Mouse (Mus musculus): ENCODE measurements around the gene Ccdc8. TPM values are rescaled to one million over a fixed set of nuclear protein-coding genes. Genes with fewer than 3 reads are reported as not detected.

The Ccdc8 gene
- total RNA-seq, 2 experiments from 2014 or later: 1.8 to 2.2 TPM

- DNase-seq (ENCODE audit: low spot score in 2 of 2): peak; percentile 84 to 93
- peak within 1 kb of the TSS; percentile 62 for H3K4me3 ChIP-seq
- TF ChIP-seq CTCF (conservative IDR thresholded peaks at IDR 0.05): no peak
- H3K27ac ChIP-seq: peak within 1 kb of the TSS; percentile 95
These were observed 9.5 kb upstream of the Ccdc8 start, which contains the start of gene Gm42372 for GRCm38 (mm10) chr7:16982859-16983568. TSS of gene Gm42372 (plus strand) at chr7:16983086.

- peak overlapping the region; percentile 46; the same call in 1 of the 2 replicates for H3K27ac ChIP-seq
- DNase-seq (ENCODE audit: low spot score in 2 of 2): no peak
- TF ChIP-seq CTCF (conservative IDR thresholded peaks at IDR 0.05): no peak
- H3K4me3 ChIP-seq: no peak overlapping the region
These were observed 4.9 kb upstream of the Ccdc8 start for GRCm38 (mm10) chr7:16987541-16988149.

- Histone ChIP-seq H3K27ac (no peak overlapping the region), H3K4me3 (no peak overlapping the region)
- no peak for DNase-seq (ENCODE audit: low spot score in 2 of 2)
- no peak for TF ChIP-seq CTCF (conservative IDR thresholded peaks at IDR 0.05)
These were observed 4.1 kb upstream of the Ccdc8 start for GRCm38 (mm10) chr7:16988405-16988804.

DNA sequence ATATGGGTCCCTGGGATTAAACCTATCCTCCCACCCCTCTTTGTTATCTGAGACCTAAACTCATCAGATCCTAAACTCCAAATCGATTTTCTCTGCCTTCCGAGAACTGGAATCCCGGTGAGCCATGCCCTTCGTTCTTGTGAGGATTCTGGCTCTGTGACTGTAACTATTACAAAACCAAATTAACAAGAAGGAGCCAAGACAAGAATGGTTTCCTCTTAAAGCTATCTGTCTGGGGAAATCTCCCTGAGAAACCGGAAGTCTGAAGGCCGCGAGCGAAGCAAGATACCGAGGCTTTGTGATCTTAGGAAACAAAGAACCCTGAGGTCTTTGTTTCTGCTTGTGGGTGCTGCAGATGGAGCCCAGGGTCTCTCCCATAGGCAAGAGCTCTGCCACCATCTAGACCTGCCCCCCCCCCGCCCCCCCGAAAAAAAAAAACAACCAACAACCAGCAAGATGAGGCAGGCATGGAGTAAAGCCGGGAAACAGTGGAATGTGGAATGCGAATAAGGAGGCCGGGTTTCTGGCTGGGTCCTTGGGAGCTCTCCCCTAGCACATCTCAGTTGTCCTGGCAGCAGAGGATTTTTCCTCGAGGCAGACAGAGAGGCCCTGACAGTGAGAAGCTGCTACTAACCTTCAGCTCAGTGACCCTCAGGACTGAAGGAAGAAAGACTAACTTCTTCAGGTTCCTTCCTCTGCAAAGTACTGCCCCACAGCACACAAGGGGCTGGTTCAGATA, 2.3 kb upstream of the Ccdc8 start:
- DNase-seq (ENCODE audit: low spot score in 2 of 2): no peak
- no peak for TF ChIP-seq CTCF (conservative IDR thresholded peaks at IDR 0.05)
- Histone ChIP-seq H3K4me3 (no peak overlapping the region), H3K27ac (peak overlapping the region; percentile 46; the same call in 1 of the 2 replicates)

- DNase-seq (ENCODE audit: low spot score in 2 of 2): no peak
- TF ChIP-seq CTCF (conservative IDR thresholded peaks at IDR 0.05): no peak
- H3K4me3 ChIP-seq: no peak overlapping the region
- H3K27ac ChIP-seq: no peak overlapping the region
These were observed 642 bp upstream of the Ccdc8 start for GRCm38 (mm10) chr7:16991681-16992450.

DNA sequence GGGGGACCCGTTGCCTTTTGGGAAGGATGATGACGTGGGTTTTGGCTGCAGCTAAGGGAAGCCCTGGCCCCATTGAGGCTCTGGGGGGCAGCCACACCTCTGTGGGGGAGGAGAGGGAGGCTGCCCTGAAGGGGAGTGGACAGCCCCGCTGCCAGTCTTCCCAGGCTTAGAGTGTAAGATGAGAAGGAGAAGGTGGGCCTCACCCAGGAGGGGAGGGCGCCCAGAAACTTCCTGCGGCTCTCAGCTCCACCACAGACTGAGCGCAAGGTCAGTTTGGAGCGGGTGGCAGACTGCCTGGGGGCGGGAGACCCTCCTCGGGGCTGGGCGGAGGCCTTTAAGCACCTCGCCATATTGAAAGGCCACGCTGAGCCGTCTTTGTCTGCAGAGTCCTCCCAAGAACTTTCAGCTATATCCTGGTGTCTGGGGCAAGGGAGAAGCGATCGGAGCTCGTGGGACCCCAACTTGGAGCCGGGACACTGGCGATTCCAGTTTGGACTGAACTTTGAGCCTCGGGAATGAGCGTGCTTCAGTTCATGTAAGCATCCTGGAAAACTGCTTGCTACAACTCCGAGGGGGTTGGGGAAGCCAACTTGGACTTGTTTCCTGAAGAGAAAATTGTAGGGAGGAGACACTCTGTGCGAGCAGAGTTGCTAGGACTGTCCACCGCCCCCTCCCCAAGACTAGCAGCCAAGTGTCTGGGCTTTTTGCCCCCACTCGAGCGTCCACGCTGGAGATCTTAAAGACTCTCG, 1.3 kb downstream of the Ccdc8 start:
- peak in 1 of 2 experiments; percentile 46 for DNase-seq (ENCODE audit: low spot score in 2 of 2)
- H3K4me3 ChIP-seq: peak overlapping the region; percentile 38
- peak overlapping the region; percentile 55; the same call in 1 of the 2 replicates for H3K27ac ChIP-seq
- TF ChIP-seq CTCF (conservative IDR thresholded peaks at IDR 0.05): no peak

GRCm38 (mm10) chr7:16994400-16994799, 1.9 kb downstream of the Ccdc8 start:
- H3K27ac ChIP-seq: peak overlapping the region; percentile 55; the same call in 1 of the 2 replicates
- no peak for DNase-seq (ENCODE audit: low spot score in 2 of 2)
- peak overlapping the region; percentile 38 for H3K4me3 ChIP-seq
- TF ChIP-seq CTCF (conservative IDR thresholded peaks at IDR 0.05): no peak

DNA sequence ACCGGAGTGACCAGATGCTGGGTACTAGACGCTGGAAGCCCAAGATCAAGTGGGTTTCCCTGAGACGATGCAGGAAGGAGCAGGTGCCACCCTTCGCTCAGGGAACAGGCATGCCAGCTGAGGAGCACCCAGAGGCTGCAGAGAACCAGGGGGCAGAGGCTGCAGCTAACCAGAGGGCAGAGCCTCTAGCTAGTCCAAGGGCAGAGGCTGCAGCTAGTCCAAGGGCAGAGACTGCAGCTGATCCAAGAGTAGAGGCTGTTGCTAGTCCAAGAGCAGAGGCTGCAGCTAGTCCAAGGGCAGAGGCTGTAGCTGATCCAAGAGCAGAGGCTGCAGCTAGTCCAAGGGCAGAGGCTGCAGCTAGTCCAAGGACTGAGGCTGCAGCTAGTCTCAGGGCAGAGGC, 2.8 kb downstream of the Ccdc8 start:
- H3K4me3 ChIP-seq: no peak overlapping the region
- TF ChIP-seq CTCF (conservative IDR thresholded peaks at IDR 0.05): no peak
- H3K27ac ChIP-seq: no peak overlapping the region
- no peak for DNase-seq (ENCODE audit: low spot score in 2 of 2)

- DNase-seq (ENCODE audit: low spot score in 2 of 2): no peak
- Histone ChIP-seq H3K4me3 (no peak overlapping the region), H3K27ac (peak overlapping the region; percentile 4; the same call in 1 of the 2 replicates)
- no peak for TF ChIP-seq CTCF (conservative IDR thresholded peaks at IDR 0.05)
These were observed 6.7 kb downstream of the Ccdc8 start for GRCm38 (mm10) chr7:16999233-16999632.

- Histone ChIP-seq H3K4me3 (no peak overlapping the region), H3K27ac (peak overlapping the region; percentile 8; the same call in 1 of the 2 replicates)
- DNase-seq (ENCODE audit: low spot score in 2 of 2): peak; percentile 80 to 95
- TF ChIP-seq CTCF (conservative IDR thresholded peaks at IDR 0.05): peak; percentile 100
These were observed 7.1 kb downstream of the Ccdc8 start for GRCm38 (mm10) chr7:16999650-17000049.

GRCm38 (mm10) chr7:17002375-17003195, 10.1 kb downstream of the Ccdc8 start:
- TF ChIP-seq CTCF (conservative IDR thresholded peaks at IDR 0.05): peak; percentile 92
- H3K4me3 ChIP-seq: no peak overlapping the region
- peak; percentile 81 to 87 for DNase-seq (ENCODE audit: low spot score in 2 of 2)
- peak overlapping the region; percentile 69 for H3K27ac ChIP-seq

Measured in layer of hippocampus, adult 2 months (tissue).